Mouse (Mus musculus) neutrophil, adult 83 days (primary cell): ENCODE results near the gene Gosr1. TPM values are rescaled to one million over a fixed set of nuclear protein-coding genes. Genes with fewer than 3 reads are reported as not detected.

Source experiments
- total RNA-seq, 2 experiments: library from RNA; stranded (reverse); gene quantifications; one replicate each; pipeline ENCODE4 v1.2.4; 2023

Gene Gosr1
- 10 to 100 TPM; 29.4 to 30.3 TPM for total RNA-seq

DNA sequence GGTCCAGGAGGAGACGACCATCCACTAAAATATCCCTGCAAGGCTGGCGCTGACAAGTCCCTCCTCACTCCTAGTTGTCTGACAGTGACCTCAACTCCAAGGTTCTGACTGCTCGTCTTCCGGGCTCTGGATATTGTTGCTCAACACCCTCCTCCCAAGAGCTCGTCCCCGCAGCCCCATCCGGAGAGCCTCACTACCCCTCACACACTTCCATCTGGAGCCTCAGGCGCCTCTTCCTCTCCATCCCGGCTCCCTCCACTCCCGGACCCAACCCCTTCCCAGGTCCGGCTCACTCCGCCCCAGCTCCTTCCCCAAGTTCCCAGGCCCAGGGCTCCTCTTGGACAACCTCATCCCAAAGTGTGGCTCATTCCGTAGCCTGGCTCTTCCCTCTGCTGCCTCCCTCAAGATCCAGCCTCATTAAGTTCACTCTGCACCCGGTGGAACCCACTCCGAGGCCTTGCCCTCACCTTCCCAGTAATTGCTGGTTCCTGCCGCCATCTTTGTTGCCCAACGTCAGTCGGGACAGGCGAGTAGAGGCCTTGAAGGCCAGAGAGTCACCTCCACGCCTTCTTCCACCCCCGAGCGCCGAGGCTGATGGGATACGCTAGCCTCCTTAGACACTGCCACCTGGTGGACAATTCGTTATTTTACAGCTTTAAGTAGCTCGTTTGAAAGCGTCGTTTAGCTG lies at the start of gene Gosr1:
Gene Gosr1 (minus strand): TSS at position 527 of the 688 bp plus-strand sequence.

DNA sequence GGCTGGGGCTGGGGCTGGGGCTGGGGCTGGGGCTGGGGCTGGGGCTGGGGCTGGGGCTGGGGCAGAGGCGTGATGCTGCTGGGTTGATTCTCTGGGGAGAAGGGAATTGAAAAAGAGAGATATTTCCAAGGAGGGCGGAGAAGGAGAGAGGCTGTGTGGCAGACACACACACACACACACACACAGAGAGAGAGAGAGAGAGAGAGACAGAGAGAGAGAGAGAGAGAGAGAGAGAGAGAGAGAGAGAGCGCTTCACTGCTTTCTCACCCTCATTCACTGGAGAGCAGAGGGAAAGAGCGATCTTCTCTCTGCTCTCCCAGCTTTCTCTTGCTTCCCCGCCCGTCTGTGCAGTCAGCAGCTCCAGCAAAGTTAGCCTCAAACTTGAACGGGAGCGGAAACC lies 83.9 kb downstream of the Gosr1 start, which contains the start of gene Trarg1:
Gene Trarg1 (plus strand): TSS at position 301 of the 400 bp plus-strand sequence.

Other genes with a start within 250 kb of the Gosr1 start
- 100 to 1,000 TPM in 1 of 2 experiments, 10 to 100 TPM in 1; 98.6 to 116 TPM for gene Abr, start 141.3 kb downstream of the Gosr1 start, total RNA-seq
- not detected for gene Bhlha9, start 91.1 kb downstream of the Gosr1 start, total RNA-seq
- not detected for gene Trarg1, start 83.8 kb downstream of the Gosr1 start, total RNA-seq
- gene Cpd, start 83.4 kb upstream of the Gosr1 start, total RNA-seq, result 10 to 100 TPM; 67.9 to 77.5 TPM
- gene Tmigd1, start 138.6 kb upstream of the Gosr1 start, total RNA-seq, result not detected
- gene Blmh, start 161.2 kb upstream of the Gosr1 start, total RNA-seq, result 10 to 100 TPM; 29.7 to 34.5 TPM
- gene Slc6a4, start 235.0 kb upstream of the Gosr1 start, total RNA-seq, result under 1 TPM in 1 of 2 experiments, not detected in 1; 0.20 TPM